Mouse (Mus musculus) bone marrow, adult 2 months (tissue): ENCODE data around the gene Dolpp1. TPM values are rescaled to one million over a fixed set of nuclear protein-coding genes. Genes with fewer than 3 reads are reported as not detected.

Experiments
- H3K27ac ChIP-seq: fragments of 200-500 bp; 2 replicates; pipeline ENCODE4 v1.5.1; 2012; ENCODE audit warnings: low read depth, mild to moderate bottlenecking, control low read depth, inconsistent platforms, low read length; ENCODE audit not compliant: control insufficient read depth, poor library complexity, insufficient read depth
- H3K4me1 ChIP-seq: fragments of 200-500 bp; 2 replicates; pipeline ENCODE4 v1.6.1; 2011; ENCODE audit warnings: low read length; ENCODE audit not compliant: control insufficient read depth, insufficient read depth
- H3K4me3 ChIP-seq: fragments of 200-500 bp; replicated peaks from 2 replicates; pipeline ENCODE3; 2011; ENCODE audit warnings: mild to moderate bottlenecking, low read depth, low read length, control low read depth; ENCODE audit not compliant: control insufficient read depth
- CTCF ChIP-seq: fragments of 200-500 bp; IDR thresholded peaks from 2 replicates; pipeline ENCODE4 v1.5.1; 2011; ENCODE audit warnings: low read length, control low read depth; ENCODE audit not compliant: control insufficient read depth, insufficient read depth
- POLR2A ChIP-seq: fragments of 200-500 bp; IDR thresholded peaks from 2 replicates; pipeline ENCODE4 v1.6.1; 2011; ENCODE audit warnings: low read depth, mild to moderate bottlenecking, control low read depth, low read length, borderline replicate concordance; ENCODE audit not compliant: control insufficient read depth
- WGBS: fragments of 180-500 bp; shearing (Covaris S2); methylation state at CpG from one replicate; pipeline ENCODE4 v1.1.7; 2018; 5-methylcytosine and 5-hydroxymethylcytosine counted together
- polyA plus RNA-seq: library from polyadenylated mRNA; stranded (reverse); fragments of >200 nt; gene quantifications from 2 replicates; pipeline ENCODE4 v1.2.4, GENCODE M21; 2011; ENCODE audit warnings: low replicate concordance; ENCODE audit not compliant: missing spikeins, insufficient read depth, insufficient read length

Gene Dolpp1
- polyA plus RNA-seq, 1 experiment: 40.3 TPM

DNA sequence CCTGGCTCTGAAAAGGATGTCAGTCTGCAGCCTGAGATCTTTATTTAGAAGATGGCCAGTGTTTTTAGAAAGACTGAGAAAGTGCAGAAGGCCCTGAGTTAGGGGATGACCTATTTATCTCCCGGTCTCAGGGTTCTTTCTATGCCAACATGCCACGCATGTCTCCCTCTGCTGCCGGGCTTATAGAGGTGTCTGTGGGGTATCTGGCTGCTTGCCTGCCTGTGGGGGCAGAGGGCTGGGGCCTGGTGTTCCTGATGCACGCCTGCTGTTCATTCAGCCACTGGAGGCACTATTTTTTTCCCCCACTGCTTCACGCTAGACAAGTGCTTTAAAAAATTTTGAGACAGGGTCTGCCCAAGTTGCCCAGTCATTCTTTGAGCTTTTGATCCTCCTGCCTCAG, 25.9 kb upstream of the Dolpp1 start:
- Histone ChIP-seq H3K4me3 (no peak overlapping the region), H3K4me1 (peaks cover 2% of the 10 kb centered on the region; the same call in 1 of the 2 replicates), H3K27ac (no peak overlapping the region)
- 50% methylated on average over 5 of the region's 5 CpGs for WGBS
- no peak for TF ChIP-seq CTCF
- TF ChIP-seq POLR2A: no peak

DNA sequence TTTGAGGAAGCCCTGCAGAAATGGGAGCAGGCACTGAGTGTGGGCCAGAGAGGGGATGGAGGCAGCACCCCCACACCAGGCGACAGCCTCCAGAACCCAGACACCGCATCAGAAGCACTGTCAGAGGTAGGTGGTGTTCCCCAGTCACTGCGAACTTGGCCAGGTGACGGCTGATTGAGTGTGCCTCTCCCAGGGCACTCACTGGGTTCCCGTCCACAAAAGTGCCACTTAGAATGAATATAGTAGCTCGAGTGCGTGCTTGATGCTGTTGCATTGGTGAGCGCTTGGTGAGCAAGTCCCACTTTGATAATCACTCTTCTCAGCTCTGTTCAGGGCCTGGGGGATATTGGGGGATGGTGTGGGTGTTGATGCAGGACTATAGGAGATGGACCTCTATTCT, 20.5 kb upstream of the Dolpp1 start:
- Histone ChIP-seq H3K27ac (no peak overlapping the region), H3K4me1 (no peaks in the 10 kb centered on the region), H3K4me3 (no peak overlapping the region)
- TF ChIP-seq CTCF (no peak), POLR2A (no peak)
- 90% methylated on average over 8 of the region's 8 CpGs for WGBS

DNA sequence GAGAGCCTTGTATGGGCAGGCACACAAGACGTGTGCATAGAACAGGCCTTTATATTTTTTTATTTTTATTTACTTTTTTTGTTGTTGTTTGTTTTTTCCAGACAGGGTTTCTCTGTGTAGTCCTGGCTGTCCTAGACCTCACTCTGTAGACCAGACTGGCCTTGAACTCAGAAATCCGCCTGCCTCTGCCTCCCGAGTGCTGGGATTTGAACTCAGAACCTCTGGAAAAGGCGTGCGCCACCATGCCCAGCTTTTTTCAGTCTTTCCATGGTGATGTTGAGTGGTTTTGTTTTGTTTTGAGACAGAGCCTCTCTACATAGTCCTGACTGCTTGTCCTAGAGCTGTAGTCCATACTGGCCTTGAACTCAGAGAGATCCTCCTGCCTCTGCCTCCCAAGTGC, 19.3 kb upstream of the Dolpp1 start:
- H3K4me3 ChIP-seq: no peak overlapping the region
- no peak overlapping the region for H3K27ac ChIP-seq
- TF ChIP-seq CTCF (no peak), POLR2A (no peak)
- WGBS: 94% methylated on average over 5 of the region's 5 CpGs
- no peaks in the 10 kb centered on the region for H3K4me1 ChIP-seq

DNA sequence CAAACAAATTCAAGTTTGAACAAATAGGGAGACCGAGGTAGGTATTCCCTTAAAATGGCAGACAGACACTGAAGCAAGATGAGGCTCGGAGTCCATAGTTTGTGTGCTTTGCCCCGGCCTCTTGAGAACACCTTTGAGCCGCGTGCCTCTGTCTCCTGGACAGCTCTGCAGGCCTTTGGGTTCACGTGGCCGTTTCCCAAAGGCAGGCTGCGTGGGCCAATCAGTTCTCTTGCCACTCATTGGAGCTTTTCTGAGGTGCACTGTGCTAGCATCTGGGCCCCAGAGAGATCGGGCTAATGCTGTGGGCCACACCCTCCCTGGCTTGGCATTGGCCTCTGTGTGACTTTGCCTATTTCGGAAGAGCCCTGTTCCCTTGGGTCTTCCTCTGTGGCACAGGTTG, 16.2 kb upstream of the Dolpp1 start:
- TF ChIP-seq POLR2A (no peak), CTCF (no peak)
- Histone ChIP-seq H3K4me1 (no peaks in the 10 kb centered on the region), H3K27ac (no peak overlapping the region), H3K4me3 (no peak overlapping the region)
- WGBS: 84% methylated on average over 10 of the region's 10 CpGs

DNA sequence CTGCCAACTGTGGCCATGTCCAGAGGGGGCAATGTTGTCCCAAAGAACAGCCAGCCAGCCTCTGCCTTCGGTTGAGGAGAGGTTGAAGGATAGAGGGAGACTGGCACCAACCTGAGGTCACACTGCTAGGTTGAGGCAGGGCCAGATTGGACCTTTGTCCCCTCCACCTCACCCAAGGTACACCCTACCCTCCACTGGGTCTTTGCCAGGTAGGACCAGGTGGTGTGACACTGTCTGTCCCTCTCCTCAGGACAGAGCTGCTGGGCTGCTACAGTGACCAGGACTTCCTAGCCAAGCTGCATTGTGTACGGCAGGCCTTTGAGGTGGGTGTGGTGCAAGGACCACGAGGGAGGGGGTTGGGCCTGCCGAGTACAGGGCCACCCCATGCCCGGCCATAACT, 14.3 kb upstream of the Dolpp1 start:
- TF ChIP-seq CTCF (peak; percentile 9; the same call in 1 of the 2 replicates), POLR2A (no peak)
- 80% methylated on average over 5 of the region's 5 CpGs for WGBS
- H3K4me3 ChIP-seq: no peak overlapping the region
- H3K4me1 ChIP-seq: no peaks in the 10 kb centered on the region
- H3K27ac ChIP-seq: no peak overlapping the region

DNA sequence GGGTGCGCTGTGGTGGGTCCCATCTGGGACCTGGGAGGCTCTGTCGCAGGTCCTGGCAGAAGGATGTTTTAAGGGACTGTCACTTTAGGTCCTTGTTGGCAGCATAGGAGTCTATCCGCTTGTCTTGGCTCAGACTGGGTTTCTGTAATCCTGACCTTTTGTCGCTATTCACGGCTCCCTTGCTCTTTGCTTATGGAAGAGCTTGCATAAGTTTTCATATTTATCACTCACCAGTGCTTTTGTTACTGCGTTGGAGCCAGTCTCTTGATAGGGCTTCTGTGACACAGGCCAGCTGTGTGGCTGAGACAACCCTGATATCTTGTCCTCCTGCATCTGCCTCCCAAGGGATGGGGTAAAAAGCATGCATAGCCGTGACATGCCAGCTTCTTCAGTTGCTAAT, 12.7 kb upstream of the Dolpp1 start:
- no peaks in the 10 kb centered on the region for H3K4me1 ChIP-seq
- no peak for TF ChIP-seq CTCF
- TF ChIP-seq POLR2A: no peak
- no peak overlapping the region for H3K4me3 ChIP-seq
- WGBS: 85% methylated on average over 7 of the region's 7 CpGs
- peak overlapping the region; percentile 22; the same call in 1 of the 2 replicates for H3K27ac ChIP-seq

DNA sequence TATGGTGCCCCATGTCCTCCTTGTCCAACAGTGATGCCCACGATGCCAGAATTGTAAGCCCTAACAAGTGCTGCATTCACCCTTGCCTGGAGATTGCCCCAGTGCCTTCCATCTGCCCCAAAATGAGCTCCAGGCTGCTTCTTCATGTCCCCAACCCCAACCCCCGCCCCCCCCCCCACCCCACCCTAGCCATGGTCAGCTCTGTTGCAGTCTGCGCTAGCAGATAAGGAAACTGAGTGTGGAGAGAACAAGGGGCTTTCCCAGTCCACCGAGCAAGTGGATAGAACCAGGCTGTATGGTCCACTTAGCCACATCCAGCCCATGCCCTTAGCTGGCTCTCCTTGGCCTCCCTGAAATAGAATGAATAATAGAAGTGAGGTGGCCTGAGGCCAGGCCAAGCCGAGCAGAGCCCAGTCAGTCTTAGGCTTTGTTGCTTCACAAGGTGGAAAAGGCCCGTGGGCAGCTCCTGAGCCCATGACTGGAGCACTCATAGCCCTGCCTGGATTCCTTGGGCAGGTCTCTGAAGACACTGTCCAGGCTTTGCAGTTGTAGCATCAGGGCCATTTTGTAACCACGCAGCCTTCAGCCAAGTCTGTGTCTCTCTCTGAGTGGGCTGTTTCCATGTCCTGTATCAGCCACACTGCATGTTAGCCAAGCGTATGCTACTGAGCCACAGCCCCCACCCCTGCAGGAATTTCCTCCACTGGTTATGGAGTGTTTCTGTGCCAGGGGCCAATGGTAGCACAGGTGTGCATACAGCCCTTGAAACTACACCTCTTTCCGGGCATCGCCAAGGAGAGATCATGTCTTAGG, 11.3 kb upstream of the Dolpp1 start:
- Histone ChIP-seq H3K27ac (peak overlapping the region; percentile 46), H3K4me3 (no peak overlapping the region), H3K4me1 (no peaks in the 10 kb centered on the region)
- TF ChIP-seq CTCF: no peak
- no peak for TF ChIP-seq POLR2A
- WGBS: 70% methylated on average over 10 of the region's 10 CpGs

DNA sequence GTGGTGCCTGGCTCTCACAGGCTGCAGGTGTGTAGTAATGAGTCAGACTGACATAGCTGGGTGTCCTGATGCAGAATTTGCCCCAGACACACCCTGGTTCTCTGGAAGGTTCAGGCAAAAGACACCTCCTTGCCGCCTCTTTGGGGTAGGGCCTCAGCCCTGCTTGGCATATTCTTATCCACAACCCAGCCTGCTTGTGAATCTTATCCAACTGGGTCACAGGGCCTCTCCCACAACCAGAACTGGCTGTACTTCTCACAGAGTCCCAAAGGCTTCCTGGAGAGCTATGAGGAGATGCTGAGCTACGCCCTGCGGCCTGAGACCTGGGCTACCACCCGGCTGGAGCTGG, 10.7 kb upstream of the Dolpp1 start:
- peak overlapping the region; percentile 46 for H3K27ac ChIP-seq
- H3K4me3 ChIP-seq: no peak overlapping the region
- H3K4me1 ChIP-seq: no peaks in the 10 kb centered on the region
- WGBS: 73% methylated on average over 4 of the region's 4 CpGs
- TF ChIP-seq CTCF (no peak), POLR2A (no peak)

DNA sequence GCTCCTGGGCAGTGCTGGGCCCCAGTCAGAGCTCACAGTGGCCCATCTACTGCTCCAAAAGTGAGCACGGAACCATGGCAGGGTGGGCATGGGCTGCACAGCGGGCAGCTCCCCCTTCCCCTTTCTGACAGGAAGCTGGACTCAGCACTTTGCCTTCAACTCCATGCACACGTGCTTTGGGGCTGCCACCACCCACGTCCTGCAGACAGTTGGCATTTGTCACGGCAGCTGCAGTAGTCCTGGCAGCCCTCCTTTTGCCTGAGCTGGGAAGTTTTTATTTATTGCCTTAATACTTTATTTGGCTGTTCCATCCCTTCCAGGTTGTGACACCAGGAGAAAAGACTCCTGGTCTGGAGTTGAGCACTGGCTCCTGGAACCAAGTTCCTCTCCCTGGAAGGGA, 7.2 kb upstream of the Dolpp1 start:
- no peak overlapping the region for H3K4me3 ChIP-seq
- no peaks in the 10 kb centered on the region for H3K4me1 ChIP-seq
- H3K27ac ChIP-seq: no peak overlapping the region
- WGBS: 15% methylated on average over 5 of the region's 5 CpGs
- no peak for TF ChIP-seq CTCF
- no peak for TF ChIP-seq POLR2A
